Mouse (Mus musculus): ENCODE data around the gene Prdm10. TPM values are rescaled to one million over a fixed set of nuclear protein-coding genes. Genes with fewer than 3 reads are reported as not detected.

The Prdm10 gene
- polyA plus RNA-seq, 1 experiment from 2014 or later = 10.1 TPM

- Histone ChIP-seq H3K9me3 (no peaks in the 10 kb centered on the region), H3K9ac (replicated peaks) (no peak overlapping the region), H3K27me3 (no peaks in the 10 kb centered on the region), H3K4me2 (replicated peaks) (no peak overlapping the region), H3K4me3 (no peak overlapping the region), H3K36me3 (no peaks in the 10 kb centered on the region), H3K27ac (replicated peaks) (no peak overlapping the region), H3K4me1 (no peaks in the 10 kb centered on the region)
- ATAC-seq (ENCODE audit: low FRiP score, low read depth) = no peak
- WGBS = 86% methylated on average over 8 of the region's 8 CpGs
Observed at GRCm38 (mm10) chr9:31271221-31272015, 8.9 kb upstream of the Prdm10 start.

GRCm38 (mm10) chr9:31272160-31272559 is 8.2 kb upstream of the Prdm10 start:
- Histone ChIP-seq H3K9ac (replicated peaks) (no peak overlapping the region), H3K27me3 (no peaks in the 10 kb centered on the region), H3K4me2 (replicated peaks) (no peak overlapping the region), H3K9me3 (no peaks in the 10 kb centered on the region), H3K4me1 (no peaks in the 10 kb centered on the region), H3K4me3 (no peak overlapping the region), H3K27ac (replicated peaks) (no peak overlapping the region), H3K36me3 (no peaks in the 10 kb centered on the region)
- no peak for ATAC-seq (ENCODE audit: low FRiP score, low read depth)
- 73% methylated on average over 4 of the region's 4 CpGs for WGBS

GRCm38 (mm10) chr9:31278651-31279050 is 1.7 kb upstream of the Prdm10 start:
- Histone ChIP-seq H3K9ac (replicated peaks) (no peak overlapping the region), H3K27ac (replicated peaks) (peak overlapping the region; percentile 100), H3K36me3 (no peaks in the 10 kb centered on the region), H3K4me2 (replicated peaks) (no peak overlapping the region), H3K27me3 (no peaks in the 10 kb centered on the region), H3K9me3 (no peaks in the 10 kb centered on the region), H3K4me1 (peaks cover 26% of the 10 kb centered on the region), H3K4me3 (no peak overlapping the region)
- no peak for ATAC-seq (ENCODE audit: low FRiP score, low read depth)
- 79% methylated on average over 7 of the region's 7 CpGs for WGBS

- no peaks in the 10 kb centered on the region for H3K36me3 ChIP-seq
Observed at GRCm38 (mm10) chr9:31279306-31279705, 1.0 kb upstream of the Prdm10 start.

GRCm38 (mm10) chr9:31279885-31280365 is 413 bp upstream of the Prdm10 start:
- peaks cover 26% of the 10 kb centered on the region for H3K4me1 ChIP-seq
- no peaks in the 10 kb centered on the region for H3K36me3 ChIP-seq
- H3K27me3 ChIP-seq = no peaks in the 10 kb centered on the region
- peak; percentile 85 for ATAC-seq (ENCODE audit: low FRiP score, low read depth)
- H3K27ac ChIP-seq (replicated peaks) = peak overlapping the region; percentile 100
- WGBS = under 1% methylated on average over 25 of the region's 25 CpGs
- H3K4me3 ChIP-seq = peak overlapping the region; percentile 92
- H3K9ac ChIP-seq (replicated peaks) = peak overlapping the region; percentile 100
- no peaks in the 10 kb centered on the region for H3K9me3 ChIP-seq
- H3K4me2 ChIP-seq (replicated peaks) = peak overlapping the region; percentile 71

More at GRCm38 (mm10) chr9:31279306-31279705, 1.0 kb upstream of the Prdm10 start:
- WGBS = 53% methylated on average over 2 of the region's 2 CpGs
- H3K27ac ChIP-seq (replicated peaks) = peak overlapping the region; percentile 100
- peaks cover 26% of the 10 kb centered on the region for H3K4me1 ChIP-seq
- H3K4me2 ChIP-seq (replicated peaks) = peak overlapping the region; percentile 71
- H3K9ac ChIP-seq (replicated peaks) = peak overlapping the region; percentile 100
- H3K27me3 ChIP-seq = no peaks in the 10 kb centered on the region
- no peaks in the 10 kb centered on the region for H3K9me3 ChIP-seq
- no peak for ATAC-seq (ENCODE audit: low FRiP score, low read depth)
- peak overlapping the region; percentile 92 for H3K4me3 ChIP-seq

- H3K36me3 ChIP-seq = 0 out of 2 replicates have a peak, but pooled peaks cover 5% of the 10 kb centered on the region
- no peaks in the 10 kb centered on the region for H3K9me3 ChIP-seq
- under 1% methylated on average over 52 of the region's 63 CpGs for WGBS
- H3K9ac ChIP-seq (replicated peaks) = peak overlapping the region; percentile 100
- H3K4me2 ChIP-seq (replicated peaks) = peak overlapping the region; percentile 71
- peaks cover 26% of the 10 kb centered on the region for H3K4me1 ChIP-seq
- H3K27me3 ChIP-seq = no peaks in the 10 kb centered on the region
- peak overlapping the region; percentile 92 for H3K4me3 ChIP-seq
- ATAC-seq (ENCODE audit: low FRiP score, low read depth) = peak; percentile 52
- H3K27ac ChIP-seq (replicated peaks) = peak overlapping the region; percentile 100
Observed at GRCm38 (mm10) chr9:31281011-31281662, 799 bp downstream of the Prdm10 start.

- 3% methylated on average over 11 of the region's 11 CpGs for WGBS
- H3K4me2 ChIP-seq (replicated peaks) = peak overlapping the region; percentile 71
- ATAC-seq (ENCODE audit: low FRiP score, low read depth) = no peak
- no peaks in the 10 kb centered on the region for H3K9me3 ChIP-seq
- no peaks in the 10 kb centered on the region for H3K27me3 ChIP-seq
- H3K4me1 ChIP-seq = peaks cover 26% of the 10 kb centered on the region
- peak overlapping the region; percentile 100 for H3K27ac ChIP-seq (replicated peaks)
- H3K4me3 ChIP-seq = peak overlapping the region; percentile 92
- peak overlapping the region; percentile 100 for H3K9ac ChIP-seq (replicated peaks)
- H3K36me3 ChIP-seq = 0 out of 2 replicates have a peak, but pooled peaks cover 7% of the 10 kb centered on the region
Observed at GRCm38 (mm10) chr9:31281663-31282015, 1.3 kb downstream of the Prdm10 start.

- no peak for ATAC-seq (ENCODE audit: low FRiP score, low read depth)
- WGBS = 9% methylated on average over 4 of the region's 4 CpGs
- H3K4me3 ChIP-seq = peak overlapping the region; percentile 92
Observed at GRCm38 (mm10) chr9:31282536-31282935, 2.2 kb downstream of the Prdm10 start.

GRCm38 (mm10) chr9:31283044-31283443 is 2.7 kb downstream of the Prdm10 start:
- Histone ChIP-seq H3K9me3 (no peaks in the 10 kb centered on the region), H3K27me3 (no peaks in the 10 kb centered on the region), H3K9ac (replicated peaks) (peak overlapping the region; percentile 37; the same call in 1 of the 2 replicates), H3K4me3 (no peak overlapping the region; the same call in 1 of the 2 replicates), H3K36me3 (0 out of 2 replicates have a peak, but pooled peaks cover 7% of the 10 kb centered on the region), H3K27ac (replicated peaks) (peak overlapping the region; percentile 100), H3K4me1 (peaks cover 26% of the 10 kb centered on the region), H3K4me2 (replicated peaks) (peak overlapping the region; percentile 71)
- ATAC-seq (ENCODE audit: low FRiP score, low read depth) = no peak
- 79% methylated on average over 4 of the region's 4 CpGs for WGBS

More at GRCm38 (mm10) chr9:31282536-31282935, 2.2 kb downstream of the Prdm10 start:
- Histone ChIP-seq H3K27ac (replicated peaks) (peak overlapping the region; percentile 100), H3K36me3 (0 out of 2 replicates have a peak, but pooled peaks cover 7% of the 10 kb centered on the region), H3K27me3 (no peaks in the 10 kb centered on the region), H3K9me3 (no peaks in the 10 kb centered on the region), H3K4me2 (replicated peaks) (peak overlapping the region; percentile 71), H3K4me1 (peaks cover 26% of the 10 kb centered on the region), H3K9ac (replicated peaks) (peak overlapping the region; percentile 37; the same call in 1 of the 2 replicates)

- H3K4me1 ChIP-seq = peaks cover 22% of the 10 kb centered on the region
- H3K27ac ChIP-seq (replicated peaks) = no peak overlapping the region
- H3K9ac ChIP-seq (replicated peaks) = no peak overlapping the region
- H3K27me3 ChIP-seq = no peaks in the 10 kb centered on the region
- H3K36me3 ChIP-seq = 0 out of 2 replicates have a peak, but pooled peaks cover 7% of the 10 kb centered on the region
- 94% methylated on average over 3 of the region's 3 CpGs for WGBS
- H3K4me3 ChIP-seq = no peak overlapping the region
- no peaks in the 10 kb centered on the region for H3K9me3 ChIP-seq
- no peak for ATAC-seq (ENCODE audit: low FRiP score, low read depth)
- H3K4me2 ChIP-seq (replicated peaks) = no peak overlapping the region
Observed at GRCm38 (mm10) chr9:31283911-31284310, 3.6 kb downstream of the Prdm10 start.

GRCm38 (mm10) chr9:31290201-31290862 is 10.0 kb downstream of the Prdm10 start:
- ATAC-seq (ENCODE audit: low FRiP score, low read depth) = no peak
- Histone ChIP-seq H3K9ac (replicated peaks) (no peak overlapping the region), H3K4me3 (no peak overlapping the region), H3K4me1 (peaks cover 10% of the 10 kb centered on the region; the same call in 1 of the 2 replicates), H3K36me3 (0 out of 2 replicates have a peak, but pooled peaks cover 7% of the 10 kb centered on the region), H3K9me3 (no peaks in the 10 kb centered on the region), H3K4me2 (replicated peaks) (no peak overlapping the region), H3K27ac (replicated peaks) (no peak overlapping the region), H3K27me3 (no peaks in the 10 kb centered on the region)
- WGBS = 89% methylated on average over 14 of the region's 14 CpGs

Data from midbrain, embryonic 12.5 days (tissue).